Mouse (Mus musculus) embryonic facial prominence, embryonic 15.5 days (tissue): ENCODE measurements around the gene Slc30a2. TPM values are rescaled to one million over a fixed set of nuclear protein-coding genes. Genes with fewer than 3 reads are reported as not detected.
A peak's percentile ranks its signal among the peaks of the same experiment; 100 is the strongest.

Source experiments
- ATAC-seq: fragments of 200-750 bp; cut with Nextera tagmentation; 2 replicates; pipeline ENCODE4 v1.8.0; 2017; ENCODE audit warnings: low read depth, moderate TSS enrichment; ENCODE audit not compliant: insufficient number of reproducible peaks, low FRiP score, low TSS enrichment
- H3K27ac ChIP-seq: fragments of 300-500 bp; sonication (generic); replicated peaks from 2 replicates; pipeline ENCODE4 v1.5.1; 2015; ENCODE audit warnings: mild to moderate bottlenecking, inconsistent platforms
- H3K27me3 ChIP-seq: fragments of 300-500 bp; sonication (generic); 2 replicates; pipeline ENCODE4 v1.6.1; 2015; ENCODE audit warnings: inconsistent platforms
- H3K36me3 ChIP-seq: fragments of 300-500 bp; sonication (generic); 2 replicates; pipeline ENCODE4 v1.6.1; 2015; ENCODE audit warnings: mild to moderate bottlenecking, inconsistent platforms
- H3K4me1 ChIP-seq: fragments of 300-500 bp; sonication (generic); 2 replicates; pipeline ENCODE4 v1.6.1; 2015; ENCODE audit warnings: inconsistent platforms
- H3K4me2 ChIP-seq: fragments of 300-500 bp; sonication (generic); replicated peaks from 2 replicates; pipeline ENCODE4 v1.6.1; 2015; ENCODE audit warnings: mild to moderate bottlenecking, inconsistent platforms
- H3K4me3 ChIP-seq: fragments of 300-500 bp; sonication (generic); replicated peaks from 2 replicates; pipeline ENCODE4 v1.5.1; 2015; ENCODE audit warnings: mild to moderate bottlenecking, inconsistent platforms
- H3K9ac ChIP-seq: fragments of 300-500 bp; sonication (generic); 2 replicates; pipeline ENCODE4 v1.6.1; 2015; ENCODE audit warnings: inconsistent platforms
- H3K9me3 ChIP-seq: fragments of 300-500 bp; sonication (generic); replicated peaks from 2 replicates; pipeline ENCODE4 v1.6.1; 2016; ENCODE audit warnings: inconsistent platforms
- WGBS: fragments of 180-500 bp; shearing (Covaris S2); methylation state at CpG from one replicate; pipeline ENCODE4 v1.1.7; 2015; 5-methylcytosine and 5-hydroxymethylcytosine counted together
- polyA plus RNA-seq: library from polyadenylated mRNA; unstranded; fragments of >200 nt; fragmentation: Nextera tagmentation; extraction: Ambion mirVana; gene quantifications from 2 replicates; pipeline ENCODE4 v1.2.1, GENCODE M21; 2015

Slc30a2 gene
- polyA plus RNA-seq, 1 experiment from 2014 or later = 2.3 TPM

DNA sequence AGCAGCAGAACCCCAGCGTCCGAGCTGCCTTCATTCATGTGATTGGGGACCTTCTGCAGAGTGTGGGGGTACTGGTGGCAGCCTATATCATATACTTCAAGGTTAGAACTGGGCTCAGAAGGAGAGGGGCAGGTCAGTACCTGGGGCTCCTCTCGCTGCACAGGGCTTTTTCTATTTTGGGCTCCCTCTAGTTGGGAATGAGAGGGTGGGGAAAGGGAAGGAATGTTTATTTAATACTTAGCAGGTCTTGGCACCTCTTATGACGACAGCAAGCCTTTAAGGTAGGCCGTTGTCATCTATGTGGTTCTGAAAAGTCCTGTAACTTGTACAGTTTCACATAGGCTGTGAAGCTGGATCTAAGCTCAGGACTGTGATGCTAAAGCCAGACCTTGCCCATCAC is 5.6 kb downstream of the Slc30a2 start:
- Histone ChIP-seq H3K9ac (no peak overlapping the region), H3K36me3 (no peaks in the 10 kb centered on the region), H3K9me3 (no peaks in the 10 kb centered on the region), H3K27me3 (peaks cover 20% of the 10 kb centered on the region), H3K27ac (no peak overlapping the region), H3K4me2 (no peak overlapping the region), H3K4me1 (peaks cover 15% of the 10 kb centered on the region), H3K4me3 (no peak overlapping the region)
- 70% methylated on average over 5 of the region's 5 CpGs for WGBS
- no peak for ATAC-seq

DNA sequence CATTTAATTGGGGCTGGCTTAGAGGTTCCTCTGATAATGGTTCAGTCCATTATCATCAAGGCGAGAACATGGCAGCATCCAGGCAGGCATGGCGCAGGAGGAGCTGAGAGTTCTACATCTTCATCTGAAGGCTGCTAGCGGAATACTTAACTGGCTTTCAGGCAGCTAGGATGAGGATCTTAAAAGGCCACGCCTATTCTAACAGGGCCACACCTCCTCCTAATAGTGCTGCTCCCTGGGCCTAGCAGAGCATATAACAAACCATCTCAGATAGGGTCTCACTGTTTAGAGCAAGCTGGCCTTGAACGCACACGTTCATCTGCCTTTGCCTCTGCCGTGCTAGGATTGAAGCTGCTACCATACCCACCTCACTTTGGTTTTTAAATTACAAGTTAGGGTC is 6.8 kb downstream of the Slc30a2 start:
- peaks cover 11% of the 10 kb centered on the region for H3K27me3 ChIP-seq
- ATAC-seq = no peak

DNA sequence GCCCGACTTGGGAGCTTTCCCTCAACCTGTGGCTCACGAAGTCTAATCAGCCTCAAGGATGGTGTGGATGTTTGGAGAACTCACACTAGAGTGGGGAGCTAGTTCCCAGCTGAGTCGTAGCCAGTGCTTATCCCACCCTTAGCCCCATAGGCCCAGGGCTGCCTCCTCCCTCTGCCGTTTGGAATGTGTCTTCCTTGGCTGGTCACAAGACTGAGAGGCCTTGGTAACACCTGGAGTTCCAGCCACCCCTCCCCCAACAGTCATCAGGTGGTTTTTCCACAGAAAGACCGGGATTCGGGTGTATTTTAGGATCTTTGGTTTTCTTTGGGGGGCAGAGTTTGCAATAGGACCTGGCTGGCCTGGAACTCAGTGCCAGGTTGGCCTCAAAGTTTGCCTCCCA is 7.7 kb downstream of the Slc30a2 start:
- no peak overlapping the region for H3K27ac ChIP-seq
- H3K9me3 ChIP-seq = no peaks in the 10 kb centered on the region
- no peaks in the 10 kb centered on the region for H3K36me3 ChIP-seq
- no peak for ATAC-seq
- H3K9ac ChIP-seq = no peak overlapping the region
- no peak overlapping the region for H3K4me3 ChIP-seq
- WGBS = 85% methylated on average over 6 of the region's 6 CpGs
- peaks cover 14% of the 10 kb centered on the region for H3K4me1 ChIP-seq
- no peak overlapping the region for H3K4me2 ChIP-seq
- H3K27me3 ChIP-seq = peaks cover 3% of the 10 kb centered on the region

More for the DNA sequence above, 6.8 kb downstream of the Slc30a2 start:
- Histone ChIP-seq H3K9me3 (no peaks in the 10 kb centered on the region), H3K36me3 (no peaks in the 10 kb centered on the region), H3K27ac (no peak overlapping the region), H3K4me2 (no peak overlapping the region), H3K9ac (no peak overlapping the region), H3K4me3 (no peak overlapping the region), H3K4me1 (peaks cover 11% of the 10 kb centered on the region)
- 92% methylated on average over 7 of the region's 7 CpGs for WGBS

DNA sequence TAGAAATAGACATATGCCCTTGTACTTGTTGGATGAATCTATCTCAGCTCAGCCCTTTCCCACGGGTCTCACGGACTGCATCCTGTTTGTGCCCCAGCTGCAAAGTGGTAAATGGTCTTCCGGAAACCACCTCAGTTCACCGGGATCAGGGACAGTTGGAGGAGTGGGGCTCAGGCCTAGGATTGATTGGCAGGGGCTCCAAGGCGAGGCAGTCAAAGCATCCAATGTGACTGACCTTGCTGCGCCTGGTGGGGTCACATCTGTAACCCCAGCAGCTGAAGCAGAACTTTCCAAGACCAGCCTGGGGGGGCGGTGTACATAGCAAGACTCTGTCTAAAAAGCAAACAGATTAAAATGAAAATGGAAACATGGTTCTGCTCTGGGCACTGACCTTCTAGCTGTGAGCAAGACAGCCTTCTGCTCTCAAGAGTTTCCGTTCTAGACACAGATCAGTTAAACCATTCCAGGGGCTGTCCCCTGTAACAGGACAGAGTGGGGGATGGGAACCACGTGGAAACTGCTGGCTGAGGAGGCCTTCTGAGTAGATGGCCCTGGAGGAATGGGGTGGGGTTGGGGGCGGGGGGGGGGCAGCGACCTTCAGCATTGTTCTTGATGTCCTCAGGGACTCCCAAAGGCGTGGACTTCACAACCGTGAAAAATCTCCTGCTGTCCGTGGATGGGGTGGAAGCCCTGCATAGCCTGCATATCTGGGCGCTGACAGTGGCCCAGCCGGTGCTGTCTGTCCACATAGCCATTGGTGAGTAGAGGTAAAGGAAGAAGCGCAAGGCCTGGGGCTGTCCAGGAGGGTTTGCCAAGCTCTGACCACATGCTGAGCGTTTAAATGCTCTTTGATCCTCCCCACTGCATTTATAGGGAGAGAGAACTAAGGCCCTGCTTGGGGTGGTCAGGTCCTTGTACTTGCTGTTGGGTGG is 8.6 kb downstream of the Slc30a2 start:
- Histone ChIP-seq H3K4me3 (no peak overlapping the region), H3K4me1 (peaks cover 24% of the 10 kb centered on the region), H3K9ac (no peak overlapping the region), H3K4me2 (no peak overlapping the region), H3K27ac (no peak overlapping the region), H3K9me3 (no peaks in the 10 kb centered on the region), H3K27me3 (no peaks in the 10 kb centered on the region), H3K36me3 (no peaks in the 10 kb centered on the region)
- 32% methylated on average over 18 of the region's 18 CpGs for WGBS
- ATAC-seq = 0 out of 2 replicates have a peak, but pooled peaks have one; percentile 11

DNA sequence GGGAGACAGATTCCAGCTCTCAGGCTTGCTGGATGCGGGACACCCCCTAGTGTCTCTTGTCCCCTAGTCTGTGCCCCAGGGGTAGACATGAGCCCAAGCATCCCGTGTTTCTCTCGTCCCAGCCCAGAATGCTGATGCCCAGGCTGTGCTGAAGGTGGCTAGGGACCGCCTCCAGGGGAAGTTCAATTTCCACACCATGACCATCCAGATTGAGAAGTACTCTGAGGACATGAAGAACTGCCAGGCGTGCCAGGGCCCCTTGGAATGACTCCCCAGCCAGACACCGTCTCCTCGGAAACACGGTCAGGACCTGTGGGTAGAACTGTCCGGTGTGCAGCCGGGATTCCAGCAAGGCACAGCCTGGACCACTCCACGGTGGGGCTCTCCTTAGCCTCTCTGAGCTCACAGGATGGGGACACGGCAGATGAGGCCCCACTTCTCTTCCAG is 9.3 kb downstream of the Slc30a2 start:
- ATAC-seq = no peak
- H3K4me1 ChIP-seq = peaks cover 31% of the 10 kb centered on the region
- no peaks in the 10 kb centered on the region for H3K9me3 ChIP-seq
- H3K36me3 ChIP-seq = no peaks in the 10 kb centered on the region
- no peak overlapping the region for H3K27ac ChIP-seq
- 69% methylated on average over 12 of the region's 12 CpGs for WGBS
- no peak overlapping the region for H3K4me2 ChIP-seq
- H3K27me3 ChIP-seq = no peaks in the 10 kb centered on the region
- no peak overlapping the region for H3K9ac ChIP-seq
- no peak overlapping the region for H3K4me3 ChIP-seq

DNA sequence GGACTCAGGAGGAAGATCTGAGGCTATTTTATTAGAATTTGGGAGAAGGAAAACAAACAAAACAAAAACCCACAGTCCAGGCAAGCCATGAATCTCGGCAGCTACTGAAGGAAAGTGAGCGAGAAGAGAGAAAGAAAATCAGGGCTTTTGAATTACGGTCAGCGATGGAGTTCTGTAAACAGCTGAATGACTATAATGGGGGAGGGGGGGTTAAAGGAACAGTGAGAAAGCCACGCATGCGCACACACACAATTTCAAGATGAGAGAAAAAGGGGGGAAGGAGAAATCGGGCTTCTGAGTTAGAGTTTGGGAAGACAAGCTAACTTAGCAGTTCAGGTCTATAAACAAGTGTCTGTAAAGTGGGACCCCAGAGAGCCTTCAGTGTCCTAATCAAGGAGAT is 9.9 kb downstream of the Slc30a2 start:
- Histone ChIP-seq H3K36me3 (no peaks in the 10 kb centered on the region), H3K4me3 (no peak overlapping the region), H3K4me2 (no peak overlapping the region), H3K27me3 (no peaks in the 10 kb centered on the region), H3K9ac (no peak overlapping the region), H3K27ac (no peak overlapping the region), H3K9me3 (no peaks in the 10 kb centered on the region), H3K4me1 (peaks cover 37% of the 10 kb centered on the region)
- no peak for ATAC-seq
- WGBS = 72% methylated on average over 7 of the region's 7 CpGs

DNA sequence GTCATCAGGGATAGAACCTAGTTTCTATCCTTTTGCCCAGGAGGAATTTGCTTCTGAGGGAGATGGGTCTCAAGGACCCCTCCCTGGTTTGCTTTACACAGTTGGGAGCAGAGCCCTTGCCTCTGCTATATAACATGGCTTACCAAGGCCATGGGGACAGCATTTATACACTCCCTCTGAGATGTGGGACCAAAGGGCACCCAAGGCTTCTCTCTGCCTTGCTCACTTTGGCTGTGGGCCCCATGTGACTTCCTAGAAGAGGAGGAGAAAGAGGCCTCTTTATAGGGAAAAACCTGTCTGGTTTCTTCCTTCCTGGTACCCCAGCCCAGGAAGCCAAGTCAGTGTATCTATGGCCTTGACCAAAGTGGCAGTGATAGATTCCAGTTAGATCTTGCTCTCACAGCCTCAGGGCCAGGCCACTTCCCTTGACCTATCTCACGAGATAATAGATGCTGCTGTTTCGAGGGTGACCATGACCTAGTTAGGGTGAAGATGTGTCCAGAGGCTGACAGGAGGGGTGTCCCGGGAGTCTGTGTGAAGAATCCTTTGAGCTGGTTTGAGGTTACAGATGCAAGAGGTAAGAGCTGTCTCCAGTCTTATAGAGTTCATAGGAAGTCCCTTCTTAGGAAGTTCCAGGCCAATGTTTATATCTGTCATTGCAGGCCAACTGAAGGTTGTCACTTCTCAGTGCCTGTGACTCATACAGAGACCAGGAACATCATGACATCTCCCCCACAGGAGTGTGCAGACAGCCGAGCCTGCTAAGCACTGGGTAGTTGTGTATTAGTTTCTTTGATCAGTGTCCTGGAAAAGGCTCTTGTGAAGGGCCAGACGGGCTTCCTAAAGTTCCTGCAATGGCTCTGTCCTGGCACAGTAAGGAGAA is 10.8 kb downstream of the Slc30a2 start:
- Histone ChIP-seq H3K4me3 (no peak overlapping the region), H3K36me3 (no peaks in the 10 kb centered on the region), H3K27ac (no peak overlapping the region), H3K9ac (no peak overlapping the region), H3K4me1 (peaks cover 37% of the 10 kb centered on the region), H3K9me3 (no peaks in the 10 kb centered on the region), H3K27me3 (no peaks in the 10 kb centered on the region), H3K4me2 (no peak overlapping the region)
- WGBS = 66% methylated on average over 5 of the region's 5 CpGs
- no peak for ATAC-seq

DNA sequence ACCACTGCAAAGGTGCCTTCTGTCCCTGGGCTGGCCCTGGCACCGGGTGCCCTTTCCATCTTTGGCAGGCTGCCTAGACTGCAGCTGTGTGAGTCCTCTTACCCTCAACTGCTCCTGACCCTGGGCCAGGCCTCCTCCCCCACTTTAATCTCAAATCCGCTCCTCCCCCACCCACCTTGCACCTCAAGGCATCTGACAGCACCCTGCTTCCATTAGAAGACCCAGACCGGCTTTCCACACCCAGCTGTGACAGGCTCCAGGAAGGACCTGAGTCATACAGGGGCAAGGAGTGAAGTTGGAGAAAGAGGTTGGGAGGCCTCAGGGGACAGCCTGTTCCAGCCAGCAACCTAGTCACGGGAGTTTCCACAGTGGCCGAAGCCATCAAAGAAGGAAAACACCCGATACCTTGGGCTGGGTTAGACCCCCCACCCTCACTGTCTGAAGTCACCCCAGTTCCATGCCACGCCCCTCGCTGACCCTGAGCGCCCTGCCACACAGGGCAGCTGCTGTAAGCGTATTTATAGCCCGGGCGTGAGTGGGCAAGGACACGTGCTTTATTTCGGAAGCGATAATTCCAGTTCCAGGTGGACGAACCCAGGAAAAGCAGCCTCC is 13.0 kb downstream of the Slc30a2 start:
- no peak overlapping the region for H3K27ac ChIP-seq
- H3K36me3 ChIP-seq = no peaks in the 10 kb centered on the region
- no peak overlapping the region for H3K4me3 ChIP-seq
- no peaks in the 10 kb centered on the region for H3K27me3 ChIP-seq
- H3K4me2 ChIP-seq = no peak overlapping the region
- no peaks in the 10 kb centered on the region for H3K9me3 ChIP-seq
- H3K9ac ChIP-seq = no peak overlapping the region
- ATAC-seq = peak; percentile 44; the same call in 1 of the 2 replicates
- H3K4me1 ChIP-seq = peaks cover 37% of the 10 kb centered on the region
- 45% methylated on average over 16 of the region's 16 CpGs for WGBS

DNA sequence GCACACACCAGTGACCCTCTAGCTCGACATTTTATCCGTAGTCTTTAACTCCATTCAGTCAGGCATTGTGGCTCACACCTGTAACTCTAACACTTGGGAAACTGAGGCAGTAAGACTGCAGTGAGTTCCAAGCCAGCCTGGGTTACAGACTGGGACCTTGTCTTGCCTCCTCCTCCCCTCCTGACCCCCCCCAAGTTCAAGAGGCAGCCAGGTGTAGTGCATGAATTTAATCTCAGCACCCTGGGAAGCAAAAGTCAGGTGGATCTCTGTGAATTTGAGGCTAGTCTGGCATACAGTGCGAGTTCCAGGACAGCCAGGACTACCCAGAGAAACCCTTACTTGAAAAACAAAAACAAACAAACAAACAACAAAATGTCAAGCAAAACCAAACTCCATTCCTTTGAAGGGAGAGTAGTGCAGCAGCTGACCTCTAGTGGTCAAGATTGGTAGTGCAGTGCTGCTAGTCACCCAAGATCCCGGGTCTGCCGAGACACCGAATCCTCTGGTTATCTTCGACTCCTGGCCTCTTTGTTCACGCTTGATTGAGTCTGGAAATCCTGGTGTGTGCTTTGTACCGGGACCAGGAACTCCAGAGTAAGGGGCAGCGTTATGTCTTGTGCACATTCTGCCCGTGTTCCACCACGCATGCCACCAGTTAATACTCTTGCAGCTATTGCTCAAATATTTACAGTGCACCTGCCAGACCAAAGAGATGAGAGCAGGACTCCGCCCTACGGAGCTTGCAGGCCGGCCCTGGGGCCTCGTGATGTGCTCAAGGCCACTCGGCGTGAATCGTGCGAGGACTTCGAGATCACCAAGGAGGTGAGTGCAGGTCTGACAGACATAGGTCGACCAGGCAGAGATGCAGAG is 13.8 kb downstream of the Slc30a2 start:
- H3K36me3 ChIP-seq = no peaks in the 10 kb centered on the region
- ATAC-seq = no peak
- H3K27ac ChIP-seq = no peak overlapping the region
- WGBS = 16% methylated on average over 22 of the region's 22 CpGs
- peaks cover 33% of the 10 kb centered on the region for H3K4me1 ChIP-seq
- peak overlapping the region; percentile 21 for H3K4me2 ChIP-seq
- no peaks in the 10 kb centered on the region for H3K27me3 ChIP-seq
- H3K4me3 ChIP-seq = 0 out of 2 replicates have a peak overlapping the region, but pooled peaks have one; percentile 3
- no peaks in the 10 kb centered on the region for H3K9me3 ChIP-seq
- H3K9ac ChIP-seq = no peak overlapping the region

DNA sequence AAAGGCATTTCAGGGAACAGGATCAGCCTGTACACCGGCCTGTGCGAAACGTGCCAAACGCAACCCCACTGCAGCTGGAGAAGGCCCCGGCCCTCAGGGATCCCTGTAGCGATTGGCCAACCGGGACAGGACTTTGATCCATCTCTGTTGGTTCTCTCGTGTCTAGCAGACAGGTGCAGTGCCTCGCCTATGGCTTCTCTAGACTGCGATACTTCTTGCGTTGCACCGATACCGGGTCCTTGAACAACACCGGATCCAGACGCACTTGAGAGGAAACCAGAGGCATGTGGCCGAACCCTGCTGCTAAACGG is 14.4 kb downstream of the Slc30a2 start:
- no peak overlapping the region for H3K27ac ChIP-seq
- no peaks in the 10 kb centered on the region for H3K27me3 ChIP-seq
- H3K9ac ChIP-seq = no peak overlapping the region
- 29% methylated on average over 17 of the region's 17 CpGs for WGBS
- H3K4me3 ChIP-seq = no peak overlapping the region
- ATAC-seq = no peak
- H3K4me2 ChIP-seq = peak overlapping the region; percentile 21; the same call in 1 of the 2 replicates
- no peaks in the 10 kb centered on the region for H3K36me3 ChIP-seq
- H3K4me1 ChIP-seq = peaks cover 27% of the 10 kb centered on the region
- no peaks in the 10 kb centered on the region for H3K9me3 ChIP-seq
